Mouse (Mus musculus) neural tube, embryonic 11.5 days (tissue): Measurements from ENCODE around the gene Psmd5. TPM values are rescaled to one million over a fixed set of nuclear protein-coding genes. Genes with fewer than 3 reads are reported as not detected.

Experiments
- polyA plus RNA-seq: library from polyadenylated mRNA; unstranded; fragments of >200 nt; fragmentation: Nextera tagmentation; extraction: Ambion mirVana; gene quantifications from 2 replicates; pipeline ENCODE4 v1.2.1, GENCODE M21; 2014

The Psmd5 gene
- polyA plus RNA-seq, 1 experiment from 2014 or later, result 130 TPM

Other genes with a start within 250 kb of the Psmd5 start
- gene Gapvd1, start 119.7 kb downstream of the Psmd5 start, polyA plus RNA-seq, result 112 and 125 TPM in 2 replicates
- gene Hspa5, start 103.0 kb downstream of the Psmd5 start, polyA plus RNA-seq, result 895 and 931 TPM in 2 replicates
- 27.6 and 34.2 TPM in 2 replicates for gene Rabepk, start 75.1 kb downstream of the Psmd5 start, polyA plus RNA-seq
- 64.8 and 67.5 TPM in 2 replicates for gene Fbxw2, start 48.7 kb downstream of the Psmd5 start, polyA plus RNA-seq
- gene Gm34653, start 42.0 kb downstream of the Psmd5 start, polyA plus RNA-seq, result not detected in 2 replicates
- gene Cutal, start 572 bp downstream of the Psmd5 start, polyA plus RNA-seq, result not detected in 2 replicates
- 1.9 and 2.1 TPM in 2 replicates for gene Phf19, start 39.1 kb upstream of the Psmd5 start, polyA plus RNA-seq
- gene Traf1, start 86.8 kb upstream of the Psmd5 start, polyA plus RNA-seq, result 0.23 TPM in 1 of 2 replicates, not detected in the other
- gene Hc, start 186.5 kb upstream of the Psmd5 start, polyA plus RNA-seq, result not detected in 2 replicates
- gene AI182371, start 226.6 kb upstream of the Psmd5 start, polyA plus RNA-seq, result 0.18 TPM in 1 of 2 replicates, not detected in the other
- gene Cntrl, start 234.5 kb upstream of the Psmd5 start, polyA plus RNA-seq, result 21.9 and 24.3 TPM in 2 replicates